Mouse (Mus musculus) embryonic facial prominence, embryonic 14.5 days (tissue): Measurements from ENCODE around the gene Gm13276. TPM values are rescaled to one million over a fixed set of nuclear protein-coding genes. Genes with fewer than 3 reads are reported as not detected.
"Not testable (repeated sequence)": the region's sequence is repeated elsewhere in the genome, so short reads cannot be mapped to it uniquely, and the experiment has no call there.

Experiments used
- ATAC-seq: fragments of 200-750 bp; cut with Nextera tagmentation; 2 replicates; pipeline ENCODE4 v1.8.0; 2017; ENCODE audit warnings: low read depth, moderate number of reproducible peaks, moderate TSS enrichment
- DNase-seq: peaks from one replicate; pipeline ENCODE4 v3.0.0-alpha.2; 2015; ENCODE audit warnings: low spot score
- H3K27ac ChIP-seq: fragments of 300-500 bp; sonication (generic); replicated peaks from 2 replicates; pipeline ENCODE4 v1.5.1; 2014; ENCODE audit warnings: low read depth, mild to moderate bottlenecking, low read length, moderate library complexity
- H3K27me3 ChIP-seq: fragments of 300-500 bp; sonication (generic); replicated peaks from 2 replicates; pipeline ENCODE4 v1.6.1; 2014; ENCODE audit warnings: low read length; ENCODE audit not compliant: control insufficient read depth, insufficient read depth
- H3K36me3 ChIP-seq: fragments of 300-500 bp; sonication (generic); 2 replicates; pipeline ENCODE4 v1.6.1; 2014; ENCODE audit warnings: low read length, mixed read lengths; ENCODE audit not compliant: control insufficient read depth, insufficient read depth
- H3K4me1 ChIP-seq: fragments of 300-500 bp; sonication (generic); 2 replicates; pipeline ENCODE4 v1.6.1; 2014; ENCODE audit warnings: antibody characterized with exemption, low read length; ENCODE audit not compliant: control insufficient read depth, insufficient read depth
- H3K4me2 ChIP-seq: fragments of 300-500 bp; sonication (generic); 2 replicates; pipeline ENCODE4 v1.6.1; 2014; ENCODE audit warnings: low read depth, mild to moderate bottlenecking, low read length, moderate library complexity, mixed read lengths
- H3K4me3 ChIP-seq: fragments of 300-500 bp; sonication (generic); 2 replicates; pipeline ENCODE4 v1.5.1; 2014; ENCODE audit warnings: low read depth, mild to moderate bottlenecking, low read length
- H3K9ac ChIP-seq: fragments of 300-500 bp; sonication (generic); 2 replicates; pipeline ENCODE4 v1.6.1; 2014; ENCODE audit warnings: low read depth, mild to moderate bottlenecking, low read length, moderate library complexity, mixed read lengths
- H3K9me3 ChIP-seq: fragments of 300-500 bp; sonication (generic); 2 replicates; pipeline ENCODE4 v1.6.1; 2016; ENCODE audit warnings: low read length; ENCODE audit not compliant: control insufficient read depth
- WGBS: fragments of 180-500 bp; shearing (Covaris S2); extraction: QIAGEN DNeasy Blood & Tissue Kit; methylation state at CpG from one replicate; pipeline ENCODE4 v1.1.7; 2014; 5-methylcytosine and 5-hydroxymethylcytosine counted together
- polyA plus RNA-seq: library from polyadenylated mRNA; unstranded; fragments of >200 nt; fragmentation: Nextera tagmentation; extraction: Ambion mirVana; gene quantifications from 2 replicates; pipeline ENCODE4 v1.2.1, GENCODE M21; 2014

Gene Gm13276
- polyA plus RNA-seq, 1 experiment from 2014 or later: not detected

DNA sequence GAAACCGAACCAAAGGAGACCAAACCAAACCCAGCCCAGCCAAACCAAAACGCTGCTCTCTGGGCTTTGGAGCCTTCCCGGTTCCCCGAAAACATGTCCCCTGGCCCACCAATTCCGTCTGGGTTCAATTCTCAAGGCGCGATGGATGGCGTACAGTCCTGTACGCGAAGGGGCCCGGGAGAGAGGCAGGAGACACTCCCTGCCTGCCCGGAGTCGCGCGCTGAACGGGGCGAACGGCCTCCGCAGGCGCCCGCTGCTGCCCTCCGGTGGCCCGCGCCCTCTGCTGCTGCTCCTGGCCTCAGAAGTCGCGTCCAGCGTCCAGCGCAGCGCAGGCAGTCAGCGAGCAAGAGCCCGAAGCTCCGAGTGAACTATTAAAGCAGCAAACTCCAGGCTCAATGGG is 12.0 kb upstream of the Gm13276 start, which contains the start of gene Gm13290:
Gm13290 (plus strand) TSS at position 301 of the 400 bp plus-strand sequence.
- H3K9ac ChIP-seq, ATAC-seq, H3K27ac ChIP-seq, H3K9me3 ChIP-seq, H3K4me3 ChIP-seq, H3K36me3 ChIP-seq, DNase-seq, H3K27me3 ChIP-seq, H3K4me2 ChIP-seq, H3K4me1 ChIP-seq: not testable (repeated sequence)
- no CpG with 5 or more reads among the region's 32 CpGs for WGBS

DNA sequence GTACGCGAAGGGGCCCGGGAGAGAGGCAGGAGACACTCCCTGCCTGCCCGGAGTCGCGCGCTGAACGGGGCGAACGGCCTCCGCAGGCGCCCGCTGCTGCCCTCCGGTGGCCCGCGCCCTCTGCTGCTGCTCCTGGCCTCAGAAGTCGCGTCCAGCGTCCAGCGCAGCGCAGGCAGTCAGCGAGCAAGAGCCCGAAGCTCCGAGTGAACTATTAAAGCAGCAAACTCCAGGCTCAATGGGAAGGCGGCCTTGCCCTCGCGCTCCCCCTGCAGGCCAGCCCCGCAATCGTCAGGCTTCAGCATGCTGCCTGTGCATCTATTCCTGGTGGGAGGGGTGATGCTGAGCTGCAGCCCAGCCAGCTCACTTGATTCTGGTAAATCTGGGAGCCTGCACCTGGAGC is 8.9 kb upstream of the Gm13276 start, which contains the start of gene Gm13289:
Gm13289 (plus strand) TSS at position 301 of the 400 bp plus-strand sequence.
- DNase-seq: not testable (repeated sequence)

DNA sequence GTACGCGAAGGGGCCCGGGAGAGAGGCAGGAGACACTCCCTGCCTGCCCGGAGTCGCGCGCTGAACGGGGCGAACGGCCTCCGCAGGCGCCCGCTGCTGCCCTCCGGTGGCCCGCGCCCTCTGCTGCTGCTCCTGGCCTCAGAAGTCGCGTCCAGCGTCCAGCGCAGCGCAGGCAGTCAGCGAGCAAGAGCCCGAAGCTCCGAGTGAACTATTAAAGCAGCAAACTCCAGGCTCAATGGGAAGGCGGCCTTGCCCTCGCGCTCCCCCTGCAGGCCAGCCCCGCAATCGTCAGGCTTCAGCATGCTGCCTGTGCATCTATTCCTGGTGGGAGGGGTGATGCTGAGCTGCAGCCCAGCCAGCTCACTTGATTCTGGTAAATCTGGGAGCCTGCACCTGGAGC is 6.0 kb upstream of the Gm13276 start, which contains the start of gene Gm13272:
Gm13272 (plus strand) TSS at position 301 of the 400 bp plus-strand sequence.
- not testable (repeated sequence) for H3K36me3 ChIP-seq, H3K27ac ChIP-seq, ATAC-seq, H3K9ac ChIP-seq, H3K4me3 ChIP-seq, H3K4me2 ChIP-seq, H3K27me3 ChIP-seq, H3K9me3 ChIP-seq, H3K4me1 ChIP-seq, DNase-seq
- no CpG with 5 or more reads among the region's 29 CpGs for WGBS

More for the DNA sequence above, 8.9 kb upstream of the Gm13276 start, which contains the start of gene Gm13289:
- not testable (repeated sequence) for H3K36me3 ChIP-seq, ATAC-seq, H3K4me2 ChIP-seq, H3K27me3 ChIP-seq, H3K4me1 ChIP-seq, H3K9me3 ChIP-seq, H3K27ac ChIP-seq, H3K4me3 ChIP-seq, H3K9ac ChIP-seq
- WGBS: no CpG with 5 or more reads among the region's 29 CpGs

DNA sequence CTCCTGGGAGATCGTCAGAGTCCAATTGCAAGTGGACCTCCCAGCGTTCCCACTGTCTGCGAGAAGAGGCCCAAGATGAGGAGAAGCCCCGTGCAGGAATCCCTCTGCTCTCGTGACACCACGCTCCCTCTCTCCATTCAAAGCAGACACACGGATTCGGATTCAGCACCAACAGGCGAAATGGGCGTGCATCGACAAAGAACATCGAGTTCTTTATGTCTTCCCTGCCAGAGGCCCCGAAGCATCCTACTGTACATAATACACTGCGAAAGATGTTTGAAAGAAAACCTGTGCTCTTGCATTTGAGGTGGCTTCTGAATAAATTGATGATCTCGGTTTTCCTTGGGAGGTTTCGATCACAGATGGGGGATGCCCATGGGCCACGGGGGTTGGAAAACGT is 5.2 kb upstream of the Gm13276 start:
- H3K27ac ChIP-seq, H3K27me3 ChIP-seq, ATAC-seq, H3K4me1 ChIP-seq, H3K9ac ChIP-seq, H3K9me3 ChIP-seq, H3K36me3 ChIP-seq, H3K4me3 ChIP-seq, H3K4me2 ChIP-seq, DNase-seq: not testable (repeated sequence)
- 47% methylated on average over 10 of the region's 18 CpGs for WGBS

- WGBS: 30% methylated on average over 4 of the region's 7 CpGs
- H3K9me3 ChIP-seq, H3K4me1 ChIP-seq, ATAC-seq, H3K9ac ChIP-seq, H3K27me3 ChIP-seq, H3K36me3 ChIP-seq, H3K27ac ChIP-seq, DNase-seq: not testable (repeated sequence)
- peak within 1 kb of the TSS; percentile 20; the same call in 1 of the 2 replicates for H3K4me3 ChIP-seq
- H3K4me2 ChIP-seq: peak within 1 kb of the TSS; percentile 36; the same call in 1 of the 2 replicates
Observed at GRCm38 (mm10) chr4:88781831-88782230, 3.7 kb upstream of the Gm13276 start, which contains the start of gene Ifnz. Gene Ifnz (plus strand): TSS chr4:88782131.

DNA sequence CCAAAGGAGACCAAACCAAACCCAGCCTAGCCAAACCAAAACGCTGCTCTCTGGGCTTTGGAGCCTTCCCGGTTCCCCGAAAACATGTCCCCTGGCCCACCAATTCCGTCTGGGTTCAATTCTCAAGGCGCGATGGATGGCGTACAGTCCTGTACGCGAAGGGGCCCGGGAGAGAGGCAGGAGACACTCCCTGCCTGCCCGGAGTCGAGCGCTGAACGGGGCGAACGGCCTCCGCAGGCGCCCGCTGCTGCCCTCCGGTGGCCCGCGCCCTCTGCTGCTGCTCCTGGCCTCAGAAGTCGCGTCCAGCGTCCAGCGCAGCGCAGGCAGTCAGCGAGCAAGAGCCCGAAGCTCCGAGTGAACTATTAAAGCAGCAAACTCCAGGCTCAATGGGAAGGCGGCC is 3.2 kb upstream of the Gm13276 start:
- not testable (repeated sequence) for H3K9me3 ChIP-seq, H3K36me3 ChIP-seq, H3K27ac ChIP-seq, H3K27me3 ChIP-seq, DNase-seq, ATAC-seq, H3K9ac ChIP-seq, H3K4me1 ChIP-seq
- Histone ChIP-seq H3K4me3 (peak overlapping the region; percentile 20; the same call in 1 of the 2 replicates), H3K4me2 (peak overlapping the region; percentile 36; the same call in 1 of the 2 replicates)
- no CpG with 5 or more reads among the region's 31 CpGs for WGBS

- not testable (repeated sequence) for H3K27me3 ChIP-seq, H3K4me1 ChIP-seq, H3K4me2 ChIP-seq, H3K4me3 ChIP-seq, H3K9ac ChIP-seq, ATAC-seq, DNase-seq, H3K9me3 ChIP-seq, H3K36me3 ChIP-seq, H3K27ac ChIP-seq
- no CpG with 5 or more reads among the region's 28 CpGs for WGBS
Observed at GRCm38 (mm10) chr4:88788402-88788801, 2.9 kb downstream of the Gm13276 start, which contains the start of gene Gm13277. Gene Gm13277 (plus strand): TSS chr4:88788632.

DNA sequence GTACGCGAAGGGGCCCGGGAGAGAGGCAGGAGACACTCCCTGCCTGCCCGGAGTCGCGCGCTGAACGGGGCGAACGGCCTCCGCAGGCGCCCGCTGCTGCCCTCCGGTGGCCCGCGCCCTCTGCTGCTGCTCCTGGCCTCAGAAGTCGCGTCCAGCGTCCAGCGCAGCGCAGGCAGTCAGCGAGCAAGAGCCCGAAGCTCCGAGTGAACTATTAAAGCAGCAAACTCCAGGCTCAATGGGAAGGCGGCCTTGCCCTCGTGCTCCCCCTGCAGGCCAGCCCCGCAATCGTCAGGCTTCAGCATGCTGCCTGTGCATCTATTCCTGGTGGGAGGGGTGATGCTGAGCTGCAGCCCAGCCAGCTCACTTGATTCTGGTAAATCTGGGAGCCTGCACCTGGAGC is 5.7 kb downstream of the Gm13276 start, which contains the start of gene Gm13278:
Gm13278 (plus strand) TSS at position 301 of the 400 bp plus-strand sequence.
- DNase-seq, H3K27me3 ChIP-seq, H3K4me3 ChIP-seq, H3K9me3 ChIP-seq, H3K36me3 ChIP-seq, H3K4me2 ChIP-seq, H3K9ac ChIP-seq, H3K27ac ChIP-seq, H3K4me1 ChIP-seq, ATAC-seq: not testable (repeated sequence)
- no CpG with 5 or more reads among the region's 28 CpGs for WGBS
